Mouse (Mus musculus) liver, adult (tissue): ENCODE results near the gene Hoxc10.

Source experiments
- GATA4 ChIP-seq: IDR thresholded peaks from 2 replicates; pipeline ENCODE4 v1.6.1; 2014; ENCODE audit warnings: mild to moderate bottlenecking, low read length; ENCODE audit not compliant: insufficient replicate concordance

Hoxc10 gene

DNA sequence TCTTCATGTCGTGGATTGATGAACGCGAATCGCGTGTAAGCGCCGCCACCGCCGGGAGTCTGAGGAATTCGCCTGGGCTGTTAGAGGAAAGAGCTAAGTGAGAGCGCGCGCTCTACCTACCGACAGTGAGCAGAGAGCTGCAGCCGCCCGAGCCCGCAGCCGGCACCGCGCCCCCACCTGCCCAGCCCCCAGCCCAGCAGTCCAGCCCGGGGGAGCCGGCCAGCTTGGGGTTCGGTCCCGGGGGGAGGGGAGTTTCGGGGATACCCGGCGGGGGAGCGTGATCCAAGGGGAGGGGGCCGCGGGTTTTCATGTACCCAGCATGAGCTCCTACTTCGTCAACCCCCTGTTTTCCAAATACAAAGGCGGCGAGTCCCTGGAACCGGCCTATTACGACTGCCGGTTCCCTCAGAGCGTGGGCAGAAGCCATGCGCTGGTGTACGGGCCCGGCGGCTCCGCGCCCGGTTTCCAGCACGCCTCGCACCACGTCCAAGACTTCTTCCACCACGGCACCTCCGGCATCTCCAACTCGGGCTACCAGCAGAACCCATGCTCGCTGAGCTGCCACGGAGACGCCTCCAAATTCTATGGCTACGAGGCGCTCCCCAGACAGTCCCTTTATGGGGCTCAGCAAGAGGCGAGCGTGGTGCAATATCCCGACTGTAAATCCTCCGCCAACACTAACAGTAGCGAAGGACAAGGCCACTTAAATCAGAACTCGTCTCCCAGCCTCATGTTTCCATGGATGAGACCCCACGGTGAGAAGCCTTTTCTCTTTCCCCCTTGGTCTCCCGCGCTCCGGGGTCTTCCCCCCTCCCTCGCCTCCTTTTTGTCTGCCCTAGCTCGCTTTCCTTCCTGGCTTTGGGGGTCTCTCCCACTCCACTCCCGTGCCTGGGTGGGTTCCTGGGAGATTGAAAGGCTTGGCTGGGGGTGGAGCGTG is 24.1 kb downstream of the Hoxc10 start, which contains the start of gene Hoxc8:
Hoxc8 (plus strand) TSS at position 147 of the 937 bp plus-strand sequence.
- no peak for TF ChIP-seq GATA4

DNA sequence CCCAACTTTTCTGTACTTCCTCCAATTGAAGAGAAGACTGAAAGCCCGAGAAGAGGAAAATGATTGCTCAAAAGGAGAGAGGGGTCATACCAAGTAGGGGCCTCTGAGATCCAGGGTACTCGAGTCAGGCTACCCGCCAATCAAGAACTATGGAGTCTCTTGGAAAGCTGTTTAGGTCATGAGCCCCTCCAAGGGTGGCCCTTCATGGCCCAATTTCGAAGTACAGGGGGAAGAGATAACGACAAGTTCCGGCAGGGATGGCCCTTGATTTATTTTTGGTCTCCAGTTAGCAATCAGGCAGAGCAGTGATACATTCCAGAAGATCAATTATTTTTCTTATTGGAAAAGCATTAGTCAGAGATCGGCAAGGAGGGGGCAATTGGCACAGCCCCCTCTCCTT is 25.2 kb downstream of the Hoxc10 start:
- TF ChIP-seq GATA4, result no peak

DNA sequence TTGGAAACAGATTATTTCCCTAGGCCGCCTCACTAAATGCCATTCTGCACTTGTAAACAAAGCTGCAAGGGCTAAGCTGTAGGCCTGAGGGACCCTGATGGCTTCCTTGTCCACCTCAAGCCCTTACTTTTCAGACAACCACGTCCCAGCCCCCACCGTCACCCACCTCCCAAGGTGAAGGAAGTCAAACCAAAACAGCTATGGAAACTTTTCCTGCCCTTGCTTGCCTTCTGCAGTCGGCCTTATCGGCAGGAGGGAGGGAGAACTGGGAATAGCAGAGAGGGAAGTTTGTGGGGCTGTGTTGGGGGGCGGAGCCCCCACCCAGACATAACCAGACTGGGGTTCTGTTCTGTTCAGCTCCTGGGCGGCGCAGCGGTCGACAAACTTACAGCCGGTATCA is 25.6 kb downstream of the Hoxc10 start:
- no peak for TF ChIP-seq GATA4

DNA sequence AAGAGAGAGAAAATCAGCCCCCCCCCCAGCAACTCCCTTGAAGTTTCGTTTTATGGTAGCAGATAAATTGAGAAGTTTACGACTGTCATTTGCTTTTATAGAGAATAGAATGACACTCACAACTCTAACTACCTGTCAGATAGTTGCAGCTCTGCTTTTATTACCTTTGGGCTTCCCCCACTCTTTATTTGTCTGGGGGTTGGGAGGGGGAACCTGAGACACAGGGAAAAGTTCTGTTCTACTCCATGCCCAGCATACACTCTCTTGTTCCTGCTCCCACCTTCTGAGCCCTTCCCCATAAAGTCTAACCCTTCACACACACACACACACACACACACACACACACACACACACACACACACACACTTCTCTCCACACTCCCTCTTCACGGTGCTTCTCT is 26.3 kb downstream of the Hoxc10 start:
- TF ChIP-seq GATA4, result no peak

DNA sequence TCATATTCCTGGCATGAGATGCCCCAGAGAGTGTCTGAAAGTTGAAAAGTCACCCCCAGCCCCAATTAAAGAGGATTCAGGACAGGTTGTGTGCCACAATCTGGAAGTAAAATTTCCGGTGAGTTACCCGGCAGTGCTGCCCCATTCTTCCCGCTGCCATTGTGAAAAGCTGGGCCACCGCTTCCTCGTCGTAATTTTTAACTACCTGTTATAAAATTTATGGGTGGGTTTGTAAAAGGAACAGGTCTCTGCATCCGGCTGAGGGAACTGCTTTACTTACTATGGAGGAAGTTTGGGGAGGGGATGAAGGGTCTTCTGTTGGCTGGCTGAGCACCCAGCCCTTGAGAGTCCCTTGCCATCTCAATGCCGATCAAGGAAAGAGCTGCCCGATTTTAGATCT is 30.0 kb downstream of the Hoxc10 start:
- no peak for TF ChIP-seq GATA4

DNA sequence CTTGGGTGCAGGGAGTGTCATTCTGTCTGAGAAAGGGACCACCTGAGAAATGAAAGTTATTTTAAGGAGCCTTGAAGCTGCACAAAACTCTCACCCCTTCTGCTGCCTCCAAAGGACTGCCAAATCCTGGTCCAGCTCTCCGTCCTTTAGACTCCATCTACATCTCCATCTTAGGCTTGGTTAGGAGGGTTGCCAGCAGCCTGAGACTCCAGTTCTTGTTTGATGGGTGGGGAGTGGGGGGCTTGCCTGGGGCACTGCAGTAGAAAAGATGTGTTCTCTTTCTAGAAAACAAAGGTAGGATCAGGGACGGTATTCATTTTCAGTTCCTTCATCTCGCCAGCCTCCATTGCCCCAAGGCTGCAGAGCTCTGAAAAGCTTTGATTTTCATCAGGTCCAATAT is 30.8 kb downstream of the Hoxc10 start:
- TF ChIP-seq GATA4, result no peak

DNA sequence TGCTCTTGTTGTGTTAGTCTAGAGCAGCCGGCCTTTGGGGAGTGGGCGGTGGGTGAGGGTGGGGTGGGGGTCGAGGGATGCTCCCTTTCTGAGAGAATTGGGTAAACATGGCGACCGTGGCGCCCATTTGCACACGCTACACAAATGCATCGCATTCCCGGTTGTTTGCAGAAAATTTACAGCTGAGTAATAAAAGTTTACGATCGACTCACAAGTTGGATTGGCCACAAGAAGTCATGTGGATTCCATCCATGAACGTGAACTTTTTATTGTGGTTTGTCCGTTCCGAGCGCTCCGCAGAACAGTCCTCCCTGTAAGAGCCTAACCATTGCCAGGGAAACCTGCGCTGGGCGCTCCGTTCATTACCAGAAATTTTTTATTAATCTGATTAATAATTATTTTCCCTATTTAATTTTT is 31.4 kb downstream of the Hoxc10 start, which contains the start of gene Hoxc6:
Hoxc6 (plus strand) TSS at position 319 of the 417 bp plus-strand sequence.
- TF ChIP-seq GATA4, result no peak

DNA sequence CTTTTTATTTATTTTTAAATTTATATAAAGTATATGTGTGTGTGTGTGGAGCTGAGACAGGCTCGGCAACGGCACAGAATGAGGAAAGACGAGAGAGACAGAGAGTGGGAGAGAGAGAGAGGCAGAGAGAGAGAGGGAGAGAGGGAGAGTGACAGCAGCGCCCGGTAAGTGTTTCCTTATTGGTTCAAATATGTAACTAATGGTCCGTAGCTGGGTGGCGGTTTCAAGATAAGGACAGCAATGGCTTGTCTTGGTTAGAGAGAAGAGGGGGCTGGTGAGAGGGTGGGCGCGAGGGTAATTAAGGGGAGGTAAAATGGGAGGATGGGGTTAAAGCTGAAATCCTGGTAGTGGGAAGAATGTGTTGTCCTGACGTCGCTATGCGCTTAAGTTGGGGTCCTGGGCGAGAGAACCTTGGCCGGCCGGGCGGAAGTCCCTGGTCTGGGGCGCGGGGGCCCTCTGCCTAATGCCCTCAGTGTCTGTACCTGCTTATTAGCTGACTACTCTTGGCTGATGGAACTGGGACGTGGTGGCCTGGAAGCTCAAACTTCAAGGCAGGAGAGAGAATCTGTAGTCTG is 32.1 kb downstream of the Hoxc10 start:
- no peak for TF ChIP-seq GATA4

DNA sequence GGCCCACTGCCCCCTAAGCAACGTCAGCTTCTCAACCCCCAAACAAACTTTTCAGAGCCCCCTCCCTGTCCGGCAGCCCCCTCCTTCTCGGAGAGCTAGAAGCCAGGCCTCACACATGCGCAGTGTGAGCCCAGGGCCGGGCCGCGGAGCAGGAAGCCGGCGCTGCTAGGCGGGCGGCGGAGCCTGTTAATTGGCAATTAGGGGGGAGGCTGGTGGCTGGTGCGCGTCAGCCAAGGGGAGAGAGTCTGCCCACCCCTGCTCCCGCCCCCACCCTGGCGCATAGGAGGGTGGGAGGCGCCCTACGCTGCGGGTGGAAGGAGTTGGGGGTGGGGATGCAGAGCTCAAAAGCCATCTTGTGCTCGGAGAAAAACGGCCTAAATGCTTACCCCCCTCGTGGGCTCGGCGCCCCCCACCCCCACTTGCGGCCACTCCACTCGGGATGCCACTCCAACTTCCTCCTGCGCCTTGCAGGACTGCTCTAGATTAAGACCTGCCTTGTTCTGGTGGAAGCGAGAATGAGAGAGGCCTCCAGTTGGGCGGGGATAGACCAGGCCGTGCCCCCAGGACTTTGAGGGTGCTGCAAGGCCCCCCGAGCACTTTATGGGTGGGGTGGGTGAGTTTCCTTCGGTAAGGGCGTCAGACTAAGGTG is 32.7 kb downstream of the Hoxc10 start:
- no peak for TF ChIP-seq GATA4

DNA sequence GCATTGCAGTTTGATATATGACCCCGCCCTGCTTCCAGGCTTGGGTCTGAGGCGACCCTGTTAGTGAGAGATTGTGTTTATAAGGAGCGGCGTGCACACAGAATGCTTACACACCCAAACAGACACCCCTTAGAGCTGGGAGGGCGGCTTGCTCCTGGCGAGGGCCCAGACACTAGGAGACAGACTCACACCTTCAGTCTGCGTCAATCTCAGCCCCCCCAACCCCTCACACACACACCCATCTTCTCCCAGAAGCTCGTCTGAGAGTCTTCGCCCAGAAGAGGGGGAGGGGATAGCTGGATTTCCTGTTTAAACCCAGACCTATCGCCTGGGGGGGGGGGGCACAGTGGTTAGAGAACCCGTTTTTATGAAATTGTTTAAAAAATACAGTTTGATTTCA is 33.4 kb downstream of the Hoxc10 start:
- TF ChIP-seq GATA4, result no peak

DNA sequence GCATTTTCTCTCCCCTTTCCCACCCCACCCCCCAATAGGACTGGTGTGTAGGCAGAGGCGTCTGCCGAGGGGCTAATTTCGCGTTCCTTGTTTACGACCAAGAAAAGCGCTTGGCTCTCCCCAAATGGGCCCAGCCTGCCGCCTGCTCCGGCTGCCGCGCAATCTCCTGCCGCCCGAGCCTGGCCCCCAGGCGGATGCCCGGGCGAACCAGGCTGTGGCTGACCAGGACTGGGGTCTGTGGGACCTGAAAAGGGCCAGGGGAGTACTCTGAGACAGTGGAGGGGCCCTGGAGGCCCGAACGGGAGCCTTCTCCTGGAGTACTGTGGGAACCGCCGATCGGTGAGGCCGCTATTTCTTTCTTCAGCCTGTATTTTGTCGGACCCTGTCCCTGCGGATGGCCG is 33.9 kb downstream of the Hoxc10 start:
- no peak for TF ChIP-seq GATA4

DNA sequence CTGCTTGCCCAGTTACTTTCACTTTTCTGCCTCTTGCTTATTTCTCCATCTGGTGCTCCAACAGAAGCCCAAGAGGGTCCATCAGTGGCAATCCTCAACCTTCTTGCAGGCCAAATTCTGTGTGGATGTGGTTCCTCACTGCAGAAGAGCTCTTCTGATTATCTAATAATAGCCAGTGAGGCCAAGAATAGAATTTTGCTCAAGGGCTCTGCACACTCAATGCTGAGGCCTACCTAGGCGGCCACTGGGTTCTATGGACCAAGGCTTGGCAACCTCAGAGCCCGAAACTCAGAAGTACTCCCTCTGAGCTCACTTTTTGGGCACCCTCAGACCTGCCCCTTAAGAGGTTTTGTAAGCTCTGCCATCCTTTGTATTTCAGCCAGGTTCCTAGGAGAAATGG is 34.8 kb downstream of the Hoxc10 start:
- TF ChIP-seq GATA4, result no peak

DNA sequence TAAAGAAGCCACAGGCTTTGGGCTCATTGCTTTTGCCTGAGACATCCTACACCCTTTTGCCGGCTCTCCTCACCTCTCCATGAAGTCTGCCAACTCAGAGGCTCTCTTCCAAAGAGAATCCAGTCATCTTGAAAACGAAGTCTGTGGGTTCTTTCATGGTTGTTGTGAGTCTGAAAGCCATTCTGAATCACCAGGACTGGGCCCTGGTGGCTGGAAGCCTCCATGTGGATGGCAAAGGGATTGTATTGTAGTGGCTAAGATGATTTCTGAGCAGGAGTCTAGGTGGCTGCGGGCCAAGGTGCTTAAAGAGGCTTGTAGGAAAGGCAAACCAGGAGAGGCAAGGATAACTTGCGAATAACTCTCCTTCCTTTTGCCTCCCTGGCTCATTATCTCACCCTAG is 35.6 kb downstream of the Hoxc10 start:
- no peak for TF ChIP-seq GATA4

DNA sequence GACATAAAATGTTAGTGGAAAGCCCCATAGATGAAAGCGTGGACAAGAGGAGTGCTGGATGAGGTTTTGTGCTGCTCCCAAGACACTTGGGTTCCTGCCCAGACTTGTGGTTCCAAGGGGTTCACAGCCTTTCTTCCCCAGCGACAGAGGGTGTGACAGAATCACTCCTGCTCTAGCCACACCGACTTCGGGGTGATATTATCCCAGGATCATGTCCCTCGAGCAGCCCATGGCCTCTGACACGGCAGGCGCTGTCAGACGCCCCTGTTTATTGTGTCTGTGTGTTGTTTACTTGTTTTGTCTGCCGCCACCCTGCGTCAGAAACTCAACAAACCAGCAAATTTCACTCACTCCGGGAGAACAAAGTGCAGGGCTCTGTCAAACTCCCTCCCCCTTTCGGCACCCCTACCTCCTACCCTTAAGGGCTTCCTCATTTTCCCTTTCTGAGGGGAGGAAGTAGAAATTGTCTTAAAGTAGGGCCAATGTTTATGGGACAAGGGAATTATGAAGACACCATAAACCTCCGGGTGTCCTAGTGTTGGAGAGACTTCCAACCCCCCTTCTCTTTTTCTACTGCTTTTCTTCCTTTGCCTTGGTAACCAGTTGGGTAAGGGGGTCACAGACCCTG is 36.3 kb downstream of the Hoxc10 start:
- no peak for TF ChIP-seq GATA4

DNA sequence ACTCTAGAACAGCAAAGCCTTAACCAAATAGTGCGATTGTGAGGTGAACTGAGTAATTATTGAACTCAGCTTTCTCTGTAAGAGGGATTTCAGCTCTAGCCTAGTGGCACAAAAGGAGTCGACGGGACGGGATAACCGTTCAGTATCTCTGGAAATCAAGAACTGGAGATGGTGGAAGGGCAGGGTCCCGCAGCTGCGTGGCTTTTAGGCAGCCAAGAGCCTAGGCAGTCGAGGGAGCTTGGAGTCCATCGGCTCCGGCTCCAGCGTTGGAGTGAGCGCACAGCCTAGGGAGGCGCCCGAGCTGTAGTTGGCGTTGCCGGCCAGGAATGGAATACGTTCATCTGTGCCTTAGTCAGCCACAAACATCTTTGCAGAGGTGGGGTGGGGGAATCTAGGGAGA is 38.7 kb downstream of the Hoxc10 start:
- no peak for TF ChIP-seq GATA4
